Mouse (Mus musculus) ovary, postnatal 14 days (tissue): ENCODE results near the gene Abcb8.

ENCODE experiments used
- DNase-seq: peaks from one replicate; pipeline ENCODE4 v3.0.0; 2022; ENCODE audit warnings: low spot score

The Abcb8 gene

DNA sequence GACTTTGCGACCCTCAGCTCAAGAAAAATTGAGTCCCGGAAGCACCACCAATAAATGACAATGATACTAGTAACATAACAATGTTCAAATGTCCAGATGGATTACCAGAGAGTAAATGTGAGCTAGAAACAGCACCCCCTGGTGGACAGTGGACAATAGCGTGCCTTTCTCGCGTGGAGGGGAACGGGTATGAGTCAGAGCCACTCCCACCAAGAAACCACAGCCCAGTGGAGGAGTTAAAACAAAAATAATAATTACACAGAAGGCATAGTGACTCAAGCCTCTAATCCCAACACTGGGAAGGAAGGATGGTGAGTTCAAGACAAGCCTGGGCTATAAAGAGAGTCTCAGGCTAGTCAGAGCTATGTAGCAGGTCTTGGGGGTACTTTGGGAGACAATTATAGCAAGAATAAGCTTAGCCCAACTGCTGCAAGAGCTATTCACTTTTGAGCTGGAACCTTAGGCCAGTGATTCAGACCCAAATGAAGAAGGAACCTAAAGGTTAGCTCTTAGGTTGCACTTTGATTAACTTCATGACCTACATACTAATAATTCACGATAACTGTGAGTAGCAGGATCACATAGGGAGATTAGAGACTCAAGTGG lies at the start of gene Abcb8:
Gene Abcb8, plus strand, starts transcription at position 272 of the 606 bp plus-strand sequence.
- DNase-seq, result peak; percentile 75

DNA sequence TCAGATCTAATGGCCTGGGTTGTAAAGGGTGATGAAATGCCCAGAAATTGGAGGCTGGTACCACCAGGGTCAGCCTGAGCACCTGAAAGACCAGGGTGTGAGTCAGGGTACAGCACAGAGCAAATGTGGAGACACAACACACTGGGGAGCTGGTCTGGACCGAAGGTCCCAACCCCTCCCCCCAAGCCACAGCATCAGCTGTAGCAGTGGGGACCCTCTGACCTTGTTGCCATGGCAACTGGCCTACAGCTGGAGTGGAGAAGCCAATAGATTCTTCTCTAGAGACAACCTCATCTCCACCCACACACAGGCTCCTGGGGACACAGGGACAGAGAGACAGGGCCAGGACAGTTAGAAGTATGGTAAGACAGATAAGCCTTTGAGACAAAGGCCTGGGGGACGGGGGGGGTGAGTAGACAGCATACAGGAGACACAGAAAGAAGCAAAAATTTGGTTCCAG lies 49.5 kb upstream of the Abcb8 start:
- no peak for DNase-seq

DNA sequence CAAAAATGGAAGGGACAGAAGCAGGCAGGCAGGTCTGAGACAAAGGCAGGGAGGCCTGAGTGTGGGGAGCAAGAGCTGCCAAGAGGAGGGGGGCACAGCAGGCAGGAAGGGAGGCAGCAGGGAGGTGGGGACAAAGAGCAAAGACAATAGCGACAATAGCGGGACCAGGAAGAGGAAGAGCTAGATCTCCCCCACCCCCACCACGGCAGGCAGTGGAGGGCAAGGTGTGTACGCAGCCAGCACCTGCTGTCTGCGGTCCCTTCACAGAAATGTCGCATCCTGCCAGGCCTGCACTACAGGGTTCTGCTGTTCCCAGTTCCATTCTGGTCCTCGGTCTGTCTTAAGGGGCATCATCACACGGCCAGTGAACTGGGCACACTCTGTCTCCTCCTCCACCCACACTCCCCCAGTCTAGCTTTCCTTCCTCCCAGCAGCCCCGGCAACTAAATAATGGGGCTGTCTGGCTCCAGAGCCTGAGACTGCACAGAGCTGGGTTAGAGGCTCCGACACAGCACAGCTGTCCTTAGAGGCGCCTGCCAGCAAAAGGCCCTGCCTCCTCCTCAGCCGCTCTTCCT lies 48.9 kb upstream of the Abcb8 start:
- DNase-seq, result no peak

DNA sequence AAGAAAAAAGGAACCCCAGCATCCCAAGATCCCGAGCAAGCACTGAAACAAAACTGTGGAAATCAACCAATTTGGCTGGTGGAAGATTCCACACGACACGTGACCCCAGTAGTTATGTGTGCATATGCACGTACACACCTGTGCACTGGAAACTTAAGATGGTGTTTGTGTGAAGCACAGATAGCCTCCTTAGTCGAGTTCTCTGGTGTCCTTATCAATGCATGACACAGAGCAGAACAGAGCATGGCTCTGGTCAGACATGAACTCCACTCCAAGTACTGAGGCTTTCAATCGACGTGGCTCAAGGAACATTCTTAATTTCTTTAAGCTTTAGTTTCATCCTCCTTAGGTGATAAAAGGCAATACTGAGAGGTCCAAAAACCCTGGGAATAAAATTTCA lies 47.1 kb upstream of the Abcb8 start:
- DNase-seq, result no peak

DNA sequence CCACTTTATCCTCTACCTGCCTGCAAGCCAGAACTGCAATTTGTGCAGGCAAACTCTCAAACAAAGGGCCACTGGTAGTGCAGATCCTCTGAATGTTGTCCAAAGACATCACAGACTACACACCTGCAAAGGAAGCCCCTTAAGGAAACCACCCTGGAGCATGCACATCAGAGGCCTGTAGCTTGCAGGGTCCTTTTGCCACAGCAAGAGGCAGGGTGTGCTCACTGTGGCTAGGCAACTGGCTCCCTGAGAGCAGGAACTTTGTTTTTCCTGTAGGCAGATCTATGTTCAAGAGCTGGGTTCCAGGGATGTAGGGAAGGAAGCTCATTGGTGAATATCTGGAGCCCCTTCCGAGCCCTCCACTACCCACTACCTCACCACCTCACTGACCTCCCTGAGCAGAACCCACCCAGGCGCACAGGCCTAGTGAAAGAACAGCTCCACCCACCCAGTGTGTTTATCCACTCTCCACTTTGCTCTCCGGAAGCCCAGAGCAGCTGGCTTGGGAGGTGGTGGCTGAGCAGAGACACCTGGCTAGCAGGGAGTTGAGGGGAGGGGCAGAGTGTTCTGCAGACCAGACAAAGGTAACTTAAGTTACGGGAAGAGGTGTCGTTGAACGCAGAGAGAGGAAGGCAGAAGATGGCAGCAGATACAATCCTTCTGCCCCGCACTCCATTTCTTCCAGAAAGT lies 46.1 kb upstream of the Abcb8 start:
- no peak for DNase-seq

DNA sequence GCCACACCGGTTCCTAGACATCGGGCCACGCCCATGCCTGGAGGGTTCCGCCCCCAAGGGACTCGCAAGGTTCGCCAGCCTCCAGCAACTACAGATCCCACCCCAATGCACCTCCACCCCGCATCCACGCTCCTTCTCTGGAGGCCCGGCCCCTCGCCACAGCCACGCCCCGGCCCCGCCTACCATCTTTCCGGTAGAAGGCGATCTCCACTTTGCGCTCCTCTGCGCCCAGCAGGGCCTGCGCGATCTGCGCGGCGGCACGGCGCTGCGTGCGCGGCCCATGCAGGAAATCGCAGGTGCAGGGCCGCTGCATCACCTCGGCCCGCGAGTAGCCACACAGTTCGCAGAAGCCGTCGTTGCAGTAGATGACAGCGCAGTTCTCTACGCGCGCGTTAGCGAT lies 45.3 kb upstream of the Abcb8 start:
- peak; percentile 45 for DNase-seq

DNA sequence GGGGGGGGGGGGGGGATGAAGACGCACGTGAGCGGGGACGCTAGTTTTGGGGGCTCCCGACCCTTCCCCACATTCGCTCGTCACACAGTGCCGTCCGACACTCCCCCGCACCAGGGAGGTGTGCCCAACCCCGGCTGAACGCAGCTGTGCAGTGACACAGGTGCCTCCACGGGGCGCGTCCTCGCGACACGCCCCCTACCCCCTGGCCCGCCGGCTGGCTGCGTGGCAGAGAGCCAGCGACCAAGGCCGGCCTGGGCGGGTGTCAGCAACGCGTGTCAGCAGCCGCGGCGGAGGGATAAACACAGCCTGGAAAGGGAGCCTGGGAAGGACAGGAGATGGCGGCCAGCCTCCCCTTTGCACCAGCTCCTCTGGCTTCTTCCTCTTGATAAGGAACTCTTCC lies 44.9 kb upstream of the Abcb8 start:
- DNase-seq, result peak; percentile 45

DNA sequence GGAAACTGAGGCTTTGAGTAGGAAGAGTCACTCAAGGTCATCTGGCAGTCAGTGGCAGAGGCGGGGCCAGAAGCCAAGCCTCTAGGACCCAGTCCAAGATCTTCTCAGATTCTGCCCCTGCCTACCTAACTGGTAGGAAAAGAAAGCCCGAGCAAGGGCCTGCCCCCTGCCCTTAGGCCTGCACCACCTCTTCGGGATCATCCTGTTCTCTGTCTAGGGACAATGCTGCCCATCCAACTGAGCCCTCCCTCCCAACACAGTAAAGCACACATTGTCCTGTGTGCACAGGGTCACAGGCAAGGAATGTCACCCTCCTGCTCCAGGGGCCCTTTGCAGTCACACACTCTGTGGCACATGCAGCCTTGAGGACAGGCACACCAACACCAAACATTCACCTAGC lies 43.4 kb upstream of the Abcb8 start:
- no peak for DNase-seq

DNA sequence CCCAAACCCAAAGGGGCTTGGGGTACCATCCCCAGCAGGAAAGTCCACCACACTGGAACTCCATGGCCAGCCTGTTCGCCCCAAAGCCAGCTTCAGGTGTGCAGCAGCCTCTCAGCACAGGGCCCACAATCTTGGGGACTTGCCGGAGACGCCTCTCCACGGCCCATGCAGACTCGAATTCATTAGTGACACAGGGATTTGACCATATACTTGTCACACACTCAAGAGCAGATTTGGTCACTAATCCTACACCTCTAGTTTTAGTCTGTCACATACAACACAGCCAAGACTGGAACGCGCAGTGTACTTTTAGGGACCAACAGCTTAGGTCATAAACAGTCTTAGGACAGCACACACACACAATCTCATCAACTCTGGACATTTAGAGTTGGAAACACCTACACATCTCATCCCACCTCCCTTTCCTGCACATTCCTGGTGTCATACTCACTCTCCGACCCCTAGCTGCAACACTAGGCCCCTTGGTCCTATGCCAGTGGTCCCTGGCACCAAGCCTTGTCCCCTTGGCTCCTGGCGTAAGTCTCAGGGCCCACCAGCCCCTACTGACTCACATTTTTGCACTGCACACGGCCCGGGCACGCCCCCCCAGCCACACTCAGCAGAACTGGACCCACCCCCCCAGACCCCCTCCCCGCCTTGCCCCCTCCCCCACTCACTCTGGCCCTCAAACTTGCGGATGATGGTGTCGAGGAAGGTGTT lies 42.8 kb upstream of the Abcb8 start:
- DNase-seq, result no peak

DNA sequence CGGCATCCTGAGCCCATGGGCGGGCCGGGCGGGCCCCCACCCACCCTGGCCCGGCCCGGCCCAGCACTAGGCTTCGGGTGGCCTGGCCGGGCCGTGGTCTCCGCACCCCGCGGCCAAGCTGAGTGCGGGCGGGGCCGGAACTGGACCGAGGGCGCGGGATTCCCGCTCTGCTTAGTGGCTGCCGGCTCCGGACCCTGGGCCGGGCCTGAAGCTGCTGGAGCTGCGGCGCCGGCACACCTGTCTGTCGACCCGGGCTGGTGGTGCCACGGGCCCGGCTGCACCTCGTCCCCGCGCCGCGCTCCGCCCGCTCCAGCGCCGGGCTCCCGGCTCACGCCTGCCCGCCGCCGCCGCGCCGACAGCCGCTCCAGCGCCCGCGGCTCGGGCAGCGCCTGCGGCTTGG lies 42.2 kb upstream of the Abcb8 start, which contains the start of gene Kcnh2:
Gene Kcnh2, minus strand, starts transcription at position 327 of the 400 bp plus-strand sequence.
- DNase-seq, result no peak

DNA sequence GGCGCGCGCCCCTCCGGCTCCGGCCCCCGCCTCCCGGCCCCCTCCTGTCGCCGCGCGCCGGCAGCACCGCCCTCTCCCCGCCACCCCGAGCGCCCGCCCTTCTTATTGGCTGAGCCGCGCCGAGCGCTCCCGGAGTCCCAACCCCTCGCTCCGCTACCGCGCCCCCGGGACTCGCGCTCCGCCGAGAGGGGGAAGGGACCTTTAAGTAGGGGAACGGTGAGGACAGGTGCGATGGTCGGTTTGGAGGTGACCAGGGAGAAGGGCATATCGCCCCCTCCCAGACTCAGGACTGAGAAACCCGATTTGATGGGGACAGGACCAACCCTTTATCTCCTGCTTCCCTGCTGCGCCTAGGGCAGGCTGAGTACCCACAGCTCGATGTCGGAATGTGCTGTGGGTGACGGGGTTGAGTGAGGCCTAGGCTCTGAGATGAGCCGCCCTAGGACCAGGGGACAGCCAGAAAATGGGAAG lies 41.7 kb upstream of the Abcb8 start:
- peak; percentile 68 for DNase-seq

DNA sequence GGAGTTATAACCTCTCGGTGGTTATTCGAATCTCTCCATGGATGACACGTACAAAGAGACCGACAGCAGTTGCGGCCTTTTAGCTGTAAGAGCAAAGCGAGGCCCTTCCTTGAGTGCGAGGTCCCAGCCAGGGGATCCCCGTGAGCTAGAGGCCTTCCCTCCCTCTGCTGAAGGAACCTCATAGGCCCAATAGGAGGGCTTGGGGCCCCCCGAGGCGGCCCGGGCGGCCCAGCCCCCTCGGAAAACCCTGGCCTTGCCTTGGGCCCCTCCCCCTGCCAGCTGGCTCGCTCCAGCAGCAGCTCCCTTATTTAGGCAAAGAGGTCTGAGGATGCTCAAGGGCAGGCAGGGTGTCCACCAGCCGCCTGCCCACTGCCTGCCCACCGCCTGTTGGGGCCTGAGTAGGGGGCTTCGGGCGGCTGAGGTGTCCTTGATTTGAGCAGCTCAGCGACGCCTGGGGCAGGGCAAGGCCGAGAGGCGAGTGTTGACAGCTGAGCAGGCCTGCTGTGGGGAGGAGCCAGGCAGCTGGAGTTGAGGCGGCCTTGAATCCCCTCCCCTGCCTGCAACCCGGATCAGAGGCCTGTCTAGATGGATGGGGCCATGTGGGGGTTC lies 41.1 kb upstream of the Abcb8 start:
- DNase-seq, result peak; percentile 52

DNA sequence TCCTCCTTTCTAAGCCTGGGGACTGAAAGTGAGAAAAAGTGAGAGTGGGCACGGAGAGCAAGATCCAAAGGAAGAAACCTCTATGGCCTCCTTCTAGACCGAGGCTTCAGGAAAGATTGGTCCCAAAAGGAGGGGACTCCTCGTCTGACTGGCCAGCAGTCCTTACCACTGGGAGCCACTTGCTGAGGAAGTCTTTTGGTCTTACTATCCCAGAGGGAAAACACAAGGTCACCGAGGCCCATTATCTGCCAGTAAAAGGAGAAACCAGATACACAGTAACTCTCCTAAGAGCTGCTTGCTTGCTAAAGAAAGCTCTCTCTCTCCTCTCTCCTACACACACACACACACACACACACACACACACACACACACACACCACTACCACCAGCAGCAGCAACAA lies 40.1 kb upstream of the Abcb8 start:
- no peak for DNase-seq

DNA sequence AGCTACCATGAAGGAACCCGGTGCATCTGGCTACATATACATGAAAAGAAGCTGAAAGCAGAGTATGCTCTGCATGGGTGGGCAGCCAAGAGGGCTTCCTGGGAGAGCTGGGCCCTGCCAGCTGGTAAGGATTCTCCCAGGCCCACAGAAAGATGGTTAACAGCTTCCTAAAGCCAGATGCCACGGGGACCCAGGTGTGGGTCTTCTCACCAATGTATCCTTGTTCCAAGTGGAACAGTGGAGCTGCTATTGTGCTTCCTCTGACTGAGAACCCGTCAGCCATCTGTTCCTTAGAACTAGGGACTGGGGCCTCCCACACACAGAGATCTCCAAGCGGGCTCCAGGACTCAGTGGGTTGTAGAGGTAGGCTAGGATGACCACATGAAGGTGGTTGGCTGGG lies 36.7 kb upstream of the Abcb8 start:
- no peak for DNase-seq

DNA sequence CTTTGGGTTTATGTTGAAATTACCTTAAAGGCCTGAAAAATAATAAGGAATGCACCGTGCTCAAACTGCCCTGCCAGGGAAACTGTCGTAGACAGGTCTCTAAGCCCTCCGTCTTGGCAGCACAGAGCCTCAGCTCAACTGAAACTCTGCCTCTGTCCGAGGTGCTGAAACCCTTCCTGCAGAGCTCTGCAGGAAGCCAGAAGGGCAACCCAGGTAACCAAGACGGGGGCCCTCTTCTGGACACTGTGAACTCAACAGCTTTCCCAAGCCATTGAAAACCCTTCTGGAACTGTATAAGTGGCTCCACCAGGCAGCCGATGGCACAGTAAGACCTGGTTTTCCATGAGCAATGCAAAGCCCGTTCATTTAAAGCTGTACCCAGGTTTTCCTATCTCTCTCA lies 36.0 kb upstream of the Abcb8 start:
- DNase-seq, result peak; percentile 62

DNA sequence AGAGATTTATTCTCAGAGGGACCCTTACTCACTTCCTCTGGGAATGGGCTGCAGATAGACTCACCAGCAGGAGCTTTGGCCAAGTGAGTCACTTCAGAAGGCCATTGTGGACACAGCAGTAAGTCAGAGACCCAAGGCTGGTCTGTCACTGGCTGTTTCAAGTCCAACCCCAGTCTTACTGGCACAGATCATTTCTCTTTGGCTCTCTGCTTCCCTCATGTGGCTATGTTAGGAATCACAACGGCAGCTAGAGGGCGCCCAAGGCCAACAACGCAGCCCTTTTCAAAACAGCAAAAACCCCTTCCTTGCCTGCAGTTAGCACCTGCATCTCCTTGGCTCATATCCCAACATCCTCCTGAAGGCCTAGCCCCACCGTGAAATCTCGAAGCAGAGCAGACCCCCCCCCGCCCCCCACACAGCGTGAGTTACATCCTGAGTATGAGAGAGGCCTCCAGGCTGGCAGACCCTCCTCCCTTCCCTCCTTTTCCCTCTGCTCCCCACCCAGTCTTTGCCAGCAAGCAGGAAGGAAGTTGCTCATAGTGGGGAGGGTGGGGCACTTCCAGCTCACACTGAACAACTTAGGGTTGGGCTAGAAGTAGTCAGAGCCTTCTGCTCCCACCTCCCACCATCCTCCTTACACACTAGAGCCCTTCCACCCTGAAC lies 32.5 kb upstream of the Abcb8 start:
- peak; percentile 90 for DNase-seq

DNA sequence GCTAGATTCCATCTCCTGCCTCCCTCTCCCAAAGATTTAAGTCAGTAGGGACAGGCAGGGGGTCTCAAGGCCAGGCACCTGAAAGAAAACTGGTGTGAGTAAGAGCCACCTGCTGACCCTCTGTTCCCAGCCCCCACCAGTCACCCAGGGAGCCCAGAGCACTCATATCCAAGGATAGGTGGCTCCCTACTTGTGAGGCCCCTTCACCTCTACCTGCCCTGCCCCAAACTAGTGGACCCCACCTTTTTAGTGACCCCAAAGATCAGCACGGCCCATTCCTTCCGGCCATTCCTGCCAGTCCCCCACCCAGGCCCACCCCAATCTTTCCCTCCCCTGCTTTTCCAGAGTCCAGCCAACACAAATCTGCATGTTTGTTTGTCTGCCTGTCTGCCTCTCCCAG lies 30.0 kb upstream of the Abcb8 start:
- no peak for DNase-seq

DNA sequence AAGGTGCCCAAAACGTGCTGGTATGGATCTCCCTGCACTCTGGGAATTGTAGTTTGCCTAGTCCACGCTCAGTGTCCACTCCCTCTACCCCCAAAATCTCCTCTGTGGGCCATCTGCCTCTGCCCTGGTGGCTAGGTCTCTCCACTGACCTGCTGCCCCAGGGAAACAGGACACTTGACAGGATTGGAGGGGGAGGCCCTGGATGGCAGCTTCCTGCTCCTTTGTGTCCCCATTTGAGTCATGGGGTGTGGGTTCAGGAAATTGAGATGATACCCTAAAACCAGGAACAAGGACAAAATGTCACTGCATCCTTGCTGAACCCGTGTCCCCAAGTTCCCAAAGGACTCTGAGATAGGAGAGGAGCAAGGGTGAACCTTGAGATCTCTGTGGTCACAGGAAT lies 29.4 kb upstream of the Abcb8 start:
- no peak for DNase-seq

DNA sequence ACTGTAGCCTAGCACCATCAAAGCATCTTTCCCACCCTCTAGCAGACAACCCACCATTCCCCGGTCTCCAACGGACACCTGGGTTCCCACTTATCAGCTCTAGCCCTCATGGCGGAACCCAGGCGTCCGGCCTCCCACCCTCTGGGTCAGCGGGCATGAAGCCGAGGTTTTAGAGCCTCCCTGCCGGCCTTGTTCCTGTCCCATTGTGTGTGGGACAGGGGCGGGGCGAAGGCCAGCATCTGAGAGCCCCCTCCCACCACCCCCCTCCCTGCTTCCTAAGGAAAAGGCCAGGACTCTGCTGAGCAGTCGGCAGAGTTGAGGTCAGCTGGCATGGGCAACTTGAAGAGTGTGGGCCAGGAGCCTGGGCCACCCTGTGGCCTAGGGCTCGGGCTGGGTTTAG lies 29.0 kb upstream of the Abcb8 start, which contains the start of gene Nos3:
Gene Nos3, plus strand, starts transcription at position 303 of the 400 bp plus-strand sequence.
- no peak for DNase-seq

DNA sequence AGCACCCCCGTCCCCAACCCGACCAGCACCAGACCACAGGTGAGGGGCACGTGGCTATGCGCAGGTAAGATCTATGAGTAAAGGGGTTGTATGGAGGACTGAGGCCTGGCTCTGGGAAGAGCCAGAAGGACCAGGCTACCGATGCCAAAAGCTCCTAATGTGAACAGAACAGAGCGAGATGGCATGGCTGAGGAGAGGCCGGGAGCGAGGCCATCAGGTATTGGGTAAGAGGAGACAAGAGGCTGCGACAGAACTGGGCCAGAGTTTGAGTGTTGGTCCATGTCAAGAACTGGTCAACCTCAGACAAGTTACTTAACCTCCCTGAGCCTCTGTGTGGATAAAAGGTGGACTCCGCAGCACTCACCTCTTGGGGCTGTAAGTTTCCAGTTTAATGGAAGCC lies 28.5 kb upstream of the Abcb8 start:
- DNase-seq, result no peak

DNA sequence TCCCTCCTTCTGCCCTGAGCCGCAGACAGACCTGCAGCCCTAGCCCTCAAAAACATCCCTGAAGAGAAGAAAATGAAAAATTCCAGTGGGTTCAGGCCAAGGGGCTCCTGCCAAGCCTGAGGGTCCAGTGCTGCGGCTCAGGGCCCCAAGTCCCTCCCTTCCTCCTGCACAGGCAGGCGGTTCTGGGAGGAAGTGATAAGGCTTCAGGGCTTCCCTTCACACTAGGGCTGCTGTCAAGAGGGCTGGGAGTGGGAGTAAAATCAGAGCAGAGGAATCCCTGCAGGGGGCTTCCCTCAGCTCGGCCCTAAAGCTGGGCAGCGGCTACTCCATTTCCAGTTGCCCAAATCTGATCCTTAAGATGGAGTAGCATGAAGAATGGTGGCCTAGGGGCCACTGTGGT lies 27.9 kb upstream of the Abcb8 start:
- DNase-seq, result no peak

DNA sequence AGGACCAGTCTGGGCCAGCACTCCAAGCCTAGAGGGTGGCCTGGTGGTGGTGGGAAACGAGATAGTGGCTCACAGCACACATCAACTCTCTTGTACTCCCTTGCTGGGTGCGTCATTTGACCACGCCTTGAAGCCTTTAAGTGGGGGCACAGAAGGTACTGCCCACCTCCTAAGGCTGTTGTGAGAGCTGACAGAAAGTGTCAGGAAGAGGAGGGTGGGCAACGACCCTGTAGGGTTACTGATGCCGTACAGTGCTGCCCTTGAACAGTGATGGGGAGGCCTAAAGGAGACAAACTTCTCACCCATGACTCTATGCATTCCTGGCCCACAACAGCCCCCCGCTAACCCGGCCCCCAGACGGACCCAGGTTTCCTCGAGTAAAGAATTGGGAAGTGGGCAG lies 27.0 kb upstream of the Abcb8 start:
- DNase-seq, result no peak
